Mouse (Mus musculus) liver, embryonic 14.5 days (tissue): ENCODE data around the gene Slc35b2. TPM values are rescaled to one million over a fixed set of nuclear protein-coding genes. Genes with fewer than 3 reads are reported as not detected.
A peak's percentile ranks its signal among the peaks of the same experiment; 100 is the strongest.

Experiments used
- ATAC-seq: fragments of 200-750 bp; cut with Nextera tagmentation; 2 replicates; pipeline ENCODE4 v1.8.0; 2017; ENCODE audit warnings: moderate number of reproducible peaks, mild to moderate bottlenecking, moderate library complexity; ENCODE audit not compliant: insufficient read depth
- DNase-seq, 3 experiments: peaks; one replicate each; pipeline ENCODE4 v3.0.0-alpha.2; 2012 to 2013; ENCODE audit warnings: low read depth in 3 of 3, low spot score in 3 of 3
- H3K27ac ChIP-seq: fragments of 300-500 bp; sonication (generic); 2 replicates; pipeline ENCODE4 v1.5.1; 2014; ENCODE audit warnings: moderate library complexity, mild to moderate bottlenecking, control low read depth, inconsistent platforms
- H3K27me3 ChIP-seq: fragments of 300-500 bp; sonication (generic); 2 replicates; pipeline ENCODE4 v1.6.1; 2014; ENCODE audit warnings: mild to moderate bottlenecking, low read length, moderate library complexity; ENCODE audit not compliant: control insufficient read depth, insufficient read depth
- H3K36me3 ChIP-seq: fragments of 300-500 bp; sonication (generic); replicated peaks from 2 replicates; pipeline ENCODE4 v1.6.1; 2014; ENCODE audit warnings: low read depth; ENCODE audit not compliant: control insufficient read depth, insufficient read depth
- H3K4me1 ChIP-seq, 2 experiments: fragments of 200-500 bp in 1 of 2; fragments of 300-500 bp in 1 of 2; sonication (generic) in 1 of 2; replicated peaks; 2 replicates each; pipeline ENCODE4 v1.6.1; 2012 to 2014; ENCODE audit warnings: antibody characterized with exemption in 1 of 2, inconsistent platforms in 1 of 2, low read length in 1 of 2; ENCODE audit not compliant: control insufficient read depth in 2 of 2, insufficient read depth in 2 of 2
- H3K4me2 ChIP-seq: fragments of 300-500 bp; sonication (generic); 2 replicates; pipeline ENCODE4 v1.6.1; 2014; ENCODE audit warnings: low read depth, mild to moderate bottlenecking, control low read depth, moderate library complexity
- H3K4me3 ChIP-seq, 2 experiments: fragments of 200-500 bp in 1 of 2; fragments of 300-500 bp in 1 of 2; sonication (generic) in 1 of 2; 2 replicates each; pipeline ENCODE4 v1.5.1; 2012 to 2014; ENCODE audit warnings: low read depth in 2 of 2, low read length in 2 of 2, mild to moderate bottlenecking in 2 of 2, control low read depth in 1 of 2, inconsistent platforms in 1 of 2, moderate library complexity in 1 of 2; ENCODE audit not compliant: insufficient read depth in 1 of 2
- H3K9ac ChIP-seq: fragments of 300-500 bp; sonication (generic); replicated peaks from 2 replicates; pipeline ENCODE4 v1.6.1; 2014; ENCODE audit warnings: mild to moderate bottlenecking, control low read depth, moderate library complexity
- H3K9me3 ChIP-seq: fragments of 300-500 bp; sonication (generic); 2 replicates; pipeline ENCODE4 v1.6.1; 2016; ENCODE audit warnings: low read length, mixed read lengths; ENCODE audit not compliant: control insufficient read depth
- CTCF ChIP-seq: IDR thresholded peaks from 2 replicates; pipeline ENCODE4 v1.5.1; 2016; ENCODE audit warnings: antibody characterized with exemption, low read depth, control low read depth
- EP300 ChIP-seq: IDR thresholded peaks from 2 replicates; pipeline ENCODE4 v1.6.1; 2016; ENCODE audit warnings: antibody characterized with exemption, low read depth
- WGBS: fragments of 180-500 bp; shearing (Covaris S2); extraction: QIAGEN DNeasy Blood & Tissue Kit; methylation state at CpG from one replicate; pipeline ENCODE4 v1.1.7; 2014; ENCODE audit not compliant: insufficient replicate concordance; 5-methylcytosine and 5-hydroxymethylcytosine counted together
- polyA plus RNA-seq, 2 experiments: library from polyadenylated mRNA; depleted of rRNA in 1 of 2; stranded (reverse) in 1 of 2; unstranded in 1 of 2; fragments of >200 nt; fragmentation: Nextera tagmentation in 1 of 2; extraction: Ambion mirVana in 1 of 2; gene quantifications; 2 replicates each; pipeline versions ENCODE4 v1.2.1 to v1.2.3; 2012 to 2014

The Slc35b2 gene
- polyA plus RNA-seq, 2 experiments = 27.6 to 44.8 TPM

DNA sequence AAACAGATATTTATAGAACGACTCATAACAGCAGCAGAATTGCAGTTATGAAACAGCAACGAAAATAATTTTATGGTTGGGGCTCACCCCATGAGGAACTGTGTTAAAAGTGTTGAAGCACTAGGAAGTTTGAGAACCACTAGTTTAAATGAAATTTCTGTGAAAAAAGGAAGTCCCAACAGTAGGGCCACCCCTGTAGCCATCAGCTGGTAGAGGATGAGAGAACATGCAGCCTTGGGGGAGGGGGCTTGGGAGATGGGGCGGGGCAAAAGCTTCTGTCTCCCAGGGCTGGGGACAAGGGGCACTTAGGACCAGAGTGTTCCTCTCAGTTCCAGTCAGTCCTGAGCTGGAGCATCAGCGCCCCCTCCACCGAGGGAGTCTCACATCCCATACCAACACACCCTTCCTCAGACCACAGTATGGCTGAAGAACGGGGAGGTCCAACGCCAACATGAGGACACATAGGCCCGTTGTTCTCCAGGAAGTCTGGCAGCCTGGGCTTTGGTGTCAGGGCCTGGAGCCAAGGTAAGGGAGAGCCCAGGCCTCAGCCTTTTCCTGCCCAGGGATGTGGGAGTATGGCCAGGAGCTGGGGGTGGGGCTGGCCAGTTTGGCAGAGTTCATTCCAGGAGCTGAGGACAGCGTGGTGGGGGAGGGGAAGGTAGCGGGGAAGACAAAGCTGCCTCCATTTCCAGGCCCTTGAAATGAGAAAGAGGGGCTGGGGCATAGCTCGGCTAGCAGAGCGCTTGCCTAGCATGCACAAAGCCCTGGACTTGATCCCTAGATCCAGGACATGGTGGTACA, 20.6 kb downstream of the Slc35b2 start:
- no peak for TF ChIP-seq CTCF
- H3K4me1 ChIP-seq = peaks cover 24 to 32% of the 10 kb centered on the region in 2 experiments
- H3K9ac ChIP-seq = no peak overlapping the region
- H3K4me2 ChIP-seq = no peak overlapping the region
- no peaks in the 10 kb centered on the region for H3K27me3 ChIP-seq
- H3K27ac ChIP-seq = peak overlapping the region; percentile 23; the same call in 1 of the 2 replicates
- WGBS = 54% methylated on average over 12 of the region's 12 CpGs
- H3K4me3 ChIP-seq = no peak overlapping the region
- H3K36me3 ChIP-seq = peaks cover 53% of the 10 kb centered on the region
- DNase-seq (no peak), ATAC-seq (no peak)
- H3K9me3 ChIP-seq = no peaks in the 10 kb centered on the region; the same call in 1 of the 2 replicates

GRCm38 (mm10) chr17:45584939-45585678, 21.4 kb downstream of the Slc35b2 start:
- peak in 1 of 3 experiments; percentile 45 for DNase-seq
- Histone ChIP-seq H3K4me1 (peaks cover 24 to 32% of the 10 kb centered on the region in 2 experiments), H3K9me3 (no peaks in the 10 kb centered on the region; the same call in 1 of the 2 replicates), H3K9ac (no peak overlapping the region), H3K36me3 (peaks cover 61% of the 10 kb centered on the region), H3K27me3 (no peaks in the 10 kb centered on the region), H3K4me2 (no peak overlapping the region), H3K4me3 (no peak overlapping the region), H3K27ac (no peak overlapping the region; the same call in 1 of the 2 replicates)
- no peak for TF ChIP-seq EP300
- peak; percentile 95 for TF ChIP-seq CTCF
- ATAC-seq = peak; percentile 32; the same call in 1 of the 2 replicates
- 32% methylated on average over 14 of the region's 14 CpGs for WGBS

DNA sequence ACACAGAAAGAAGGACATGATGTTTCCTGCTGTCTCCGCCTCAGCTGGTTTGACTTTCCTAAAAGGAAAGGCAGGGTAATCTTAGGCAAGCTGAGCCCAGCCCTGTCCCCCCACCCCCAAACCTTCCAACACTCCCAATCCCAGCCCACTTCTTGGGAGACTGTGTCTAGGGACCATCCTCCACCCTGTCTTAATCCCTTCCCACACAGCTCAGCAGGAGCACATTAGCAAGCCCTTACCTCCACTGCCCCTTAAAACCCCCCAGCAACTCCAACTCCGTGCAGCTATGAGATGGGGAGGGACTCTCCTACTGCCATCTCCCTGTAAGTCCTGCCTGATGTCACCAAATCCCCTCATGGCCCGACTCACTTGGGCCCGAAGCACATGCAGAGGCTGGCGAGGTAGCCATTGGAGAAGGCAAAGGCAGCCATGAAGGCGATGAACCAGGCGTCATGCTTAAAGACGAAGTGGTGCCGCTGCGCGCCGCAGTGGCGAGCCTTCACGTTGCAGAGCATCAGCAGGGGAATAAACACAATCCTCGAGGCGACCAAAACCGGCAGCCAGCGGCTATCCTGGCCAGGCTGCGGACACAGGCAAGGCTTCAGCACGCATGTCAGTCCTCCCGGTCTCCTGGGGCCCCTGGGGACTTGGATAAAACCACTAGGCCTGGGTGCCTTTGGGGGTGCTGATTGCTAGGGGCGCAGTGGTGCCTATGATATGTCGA, 22.2 kb downstream of the Slc35b2 start:
- Histone ChIP-seq H3K4me1 (peaks cover 24 to 32% of the 10 kb centered on the region in 2 experiments), H3K9me3 (no peaks in the 10 kb centered on the region; the same call in 1 of the 2 replicates), H3K4me2 (no peak overlapping the region), H3K36me3 (peaks cover 69% of the 10 kb centered on the region), H3K4me3 (no peak overlapping the region), H3K27ac (peak overlapping the region; percentile 17; the same call in 1 of the 2 replicates), H3K9ac (no peak overlapping the region), H3K27me3 (no peaks in the 10 kb centered on the region)
- ATAC-seq = no peak
- no peak for DNase-seq
- no peak for TF ChIP-seq EP300
- no peak for TF ChIP-seq CTCF
- WGBS = 81% methylated on average over 23 of the region's 23 CpGs

GRCm38 (mm10) chr17:45586449-45586837, 22.8 kb downstream of the Slc35b2 start:
- ATAC-seq = no peak
- no peaks in the 10 kb centered on the region; the same call in 1 of the 2 replicates for H3K9me3 ChIP-seq
- 94% methylated on average over 3 of the region's 3 CpGs for WGBS
- no peak overlapping the region for H3K4me3 ChIP-seq
- peaks cover 73% of the 10 kb centered on the region for H3K36me3 ChIP-seq
- no peak overlapping the region for H3K27ac ChIP-seq
- no peak overlapping the region for H3K9ac ChIP-seq
- peaks cover 24 to 28% of the 10 kb centered on the region in 2 experiments for H3K4me1 ChIP-seq
- DNase-seq = no peak
- no peak overlapping the region for H3K4me2 ChIP-seq
- H3K27me3 ChIP-seq = no peaks in the 10 kb centered on the region
- TF ChIP-seq CTCF (peak; percentile 86), EP300 (no peak)
